Mouse (Mus musculus) stomach, postnatal 0 days (tissue): Measurements from ENCODE around the gene Asna1. TPM values are rescaled to one million over a fixed set of nuclear protein-coding genes. Genes with fewer than 3 reads are reported as not detected.
A peak's percentile ranks its signal among the peaks of the same experiment; 100 is the strongest.

Source experiments
- ATAC-seq: fragments of 200-750 bp; cut with Nextera tagmentation; 2 replicates; pipeline ENCODE4 v1.8.0; 2017; ENCODE audit not compliant: low FRiP score, low TSS enrichment
- DNase-seq: peaks from one replicate; pipeline ENCODE4 v3.0.0-alpha.2; 2016; ENCODE audit warnings: low spot score
- H3K27ac ChIP-seq: fragments of 300-500 bp; sonication (generic); replicated peaks from 2 replicates; pipeline ENCODE4 v1.5.1; 2014; ENCODE audit warnings: mild to moderate bottlenecking, control low read depth
- H3K27me3 ChIP-seq: fragments of 300-500 bp; sonication (generic); 2 replicates; pipeline ENCODE4 v1.6.1; 2014; ENCODE audit warnings: low read length; ENCODE audit not compliant: control insufficient read depth, insufficient read depth
- H3K36me3 ChIP-seq: fragments of 300-500 bp; sonication (generic); 2 replicates; pipeline ENCODE4 v1.6.1; 2014; ENCODE audit warnings: low read length, mixed read lengths; ENCODE audit not compliant: control insufficient read depth, insufficient read depth
- H3K4me1 ChIP-seq: fragments of 300-500 bp; sonication (generic); replicated peaks from 2 replicates; pipeline ENCODE4 v1.6.1; 2014; ENCODE audit warnings: antibody characterized with exemption; ENCODE audit not compliant: control insufficient read depth, insufficient read depth
- H3K4me2 ChIP-seq: fragments of 300-500 bp; sonication (generic); replicated peaks from 2 replicates; pipeline ENCODE4 v1.6.1; 2014; ENCODE audit warnings: low read depth, mild to moderate bottlenecking, control low read depth, moderate library complexity
- H3K4me3 ChIP-seq: fragments of 300-500 bp; sonication (generic); 2 replicates; pipeline ENCODE4 v1.5.1; 2014; ENCODE audit warnings: low read depth, low read length, control low read depth
- H3K9ac ChIP-seq: fragments of 300-500 bp; sonication (generic); 2 replicates; pipeline ENCODE4 v1.6.1; 2014; ENCODE audit warnings: mild to moderate bottlenecking, low read length, control low read depth, mixed read lengths
- H3K9me3 ChIP-seq: fragments of 300-500 bp; sonication (generic); 2 replicates; pipeline ENCODE4 v1.6.1; 2016; ENCODE audit warnings: low read length; ENCODE audit not compliant: control insufficient read depth
- CTCF ChIP-seq: IDR thresholded peaks from 2 replicates; pipeline ENCODE4 v1.5.1; 2016; ENCODE audit warnings: antibody characterized with exemption, low read depth, mild to moderate bottlenecking, moderate library complexity
- EP300 ChIP-seq: optimal IDR thresholded peaks from 2 replicates; pipeline ENCODE3; 2016; ENCODE audit warnings: antibody characterized with exemption
- WGBS: fragments of 180-500 bp; shearing (Covaris S2); extraction: QIAGEN DNeasy Blood & Tissue Kit; methylation state at CpG from one replicate; pipeline ENCODE4 v1.1.7; 2014; 5-methylcytosine and 5-hydroxymethylcytosine counted together
- polyA plus RNA-seq: library from polyadenylated mRNA; unstranded; fragments of >200 nt; fragmentation: Nextera tagmentation; extraction: Ambion mirVana; gene quantifications from 2 replicates; pipeline ENCODE4 v1.2.1, GENCODE M21; 2015

The Asna1 gene
- polyA plus RNA-seq, 1 experiment from 2014 or later: 68.0 TPM

GRCm38 (mm10) chr8:84990836-84991235 is 34.2 kb downstream of the Asna1 start:
- Histone ChIP-seq H3K27me3 (no peaks in the 10 kb centered on the region), H3K4me3 (peak overlapping the region; percentile 58), H3K4me1 (peaks cover 6% of the 10 kb centered on the region), H3K4me2 (peak overlapping the region; percentile 92), H3K27ac (peak overlapping the region; percentile 94), H3K36me3 (no peaks in the 10 kb centered on the region), H3K9ac (peak overlapping the region; percentile 74), H3K9me3 (no peaks in the 10 kb centered on the region)
- ATAC-seq (peak; percentile 82), DNase-seq (peak; percentile 97)
- TF ChIP-seq EP300 (no peak), CTCF (no peak)
- WGBS: under 1% methylated on average over 15 of the region's 15 CpGs

GRCm38 (mm10) chr8:84990349-84990748 is 34.7 kb downstream of the Asna1 start, which contains the start of gene Hook2:
Gene Hook2, plus strand, starts transcription at chr8:84990603.
- peak within 1 kb of the TSS; percentile 92 for H3K4me2 ChIP-seq
- peaks cover 10% of the 10 kb centered on the region for H3K4me1 ChIP-seq
- TF ChIP-seq EP300 (no peak), CTCF (peak; percentile 98)
- peak within 1 kb of the TSS; percentile 94 for H3K27ac ChIP-seq
- H3K36me3 ChIP-seq: no peaks in the 10 kb centered on the region
- peak; percentile 99 for DNase-seq
- no peaks in the 10 kb centered on the region for H3K9me3 ChIP-seq
- 0% methylated on average over 28 of the region's 28 CpGs for WGBS
- no peaks in the 10 kb centered on the region for H3K27me3 ChIP-seq
- peak within 1 kb of the TSS; percentile 58 for H3K4me3 ChIP-seq
- peak within 1 kb of the TSS; percentile 74 for H3K9ac ChIP-seq
- peak; percentile 91 for ATAC-seq

- WGBS: under 1% methylated on average over 15 of the region's 15 CpGs
- ATAC-seq (peak; percentile 64), DNase-seq (peak; percentile 95)
- H3K36me3 ChIP-seq: no peaks in the 10 kb centered on the region
- peak; percentile 37 for TF ChIP-seq EP300
- TF ChIP-seq CTCF: peak; percentile 88
- no peaks in the 10 kb centered on the region for H3K27me3 ChIP-seq
- peak overlapping the region; percentile 90 for H3K27ac ChIP-seq
- peak overlapping the region; percentile 92 for H3K4me2 ChIP-seq
- H3K9me3 ChIP-seq: no peaks in the 10 kb centered on the region
- peaks cover 11% of the 10 kb centered on the region for H3K4me1 ChIP-seq
- peak overlapping the region; percentile 58 for H3K4me3 ChIP-seq
- H3K9ac ChIP-seq: peak overlapping the region; percentile 70
Measured at GRCm38 (mm10) chr8:84989810-84990209, 35.3 kb downstream of the Asna1 start.

- Histone ChIP-seq H3K9me3 (no peaks in the 10 kb centered on the region), H3K27me3 (no peaks in the 10 kb centered on the region), H3K27ac (peak overlapping the region; percentile 90), H3K4me2 (peak overlapping the region; percentile 92), H3K9ac (peak overlapping the region; percentile 23; the same call in 1 of the 2 replicates), H3K4me1 (peaks cover 11% of the 10 kb centered on the region), H3K36me3 (no peaks in the 10 kb centered on the region), H3K4me3 (peak overlapping the region; percentile 58; the same call in 1 of the 2 replicates)
- WGBS: 8% methylated on average over 15 of the region's 15 CpGs
- TF ChIP-seq EP300 (peak; percentile 2), CTCF (no peak)
- ATAC-seq (no peak), DNase-seq (peak; percentile 72)
Measured at GRCm38 (mm10) chr8:84989311-84989731, 35.8 kb downstream of the Asna1 start.

- WGBS: 57% methylated on average over 2 of the region's 2 CpGs
- H3K9ac ChIP-seq: no peak overlapping the region
- TF ChIP-seq CTCF (no peak), EP300 (no peak)
- DNase-seq (no peak), ATAC-seq (no peak)
- no peaks in the 10 kb centered on the region for H3K27me3 ChIP-seq
- H3K36me3 ChIP-seq: no peaks in the 10 kb centered on the region
- H3K27ac ChIP-seq: no peak overlapping the region
- H3K9me3 ChIP-seq: no peaks in the 10 kb centered on the region
- H3K4me3 ChIP-seq: no peak overlapping the region
- peaks cover 11% of the 10 kb centered on the region for H3K4me1 ChIP-seq
- no peak overlapping the region for H3K4me2 ChIP-seq
Measured at GRCm38 (mm10) chr8:84987903-84988302, 37.2 kb downstream of the Asna1 start.

- no peak overlapping the region for H3K4me3 ChIP-seq
- TF ChIP-seq CTCF: no peak
- TF ChIP-seq EP300: no peak
- DNase-seq (no peak), ATAC-seq (no peak)
- no peak overlapping the region for H3K27ac ChIP-seq
- H3K36me3 ChIP-seq: no peaks in the 10 kb centered on the region
- WGBS: 71% methylated on average over 5 of the region's 5 CpGs
- H3K4me1 ChIP-seq: peaks cover 13% of the 10 kb centered on the region
- H3K4me2 ChIP-seq: no peak overlapping the region
- H3K9ac ChIP-seq: no peak overlapping the region
- H3K9me3 ChIP-seq: no peaks in the 10 kb centered on the region
- H3K27me3 ChIP-seq: no peaks in the 10 kb centered on the region
Measured at GRCm38 (mm10) chr8:84987388-84987787, 37.7 kb downstream of the Asna1 start.
